Mouse (Mus musculus) embryonic facial prominence, embryonic 14.5 days (tissue): ENCODE measurements around the gene Rnf180. TPM values are rescaled to one million over a fixed set of nuclear protein-coding genes. Genes with fewer than 3 reads are reported as not detected.

ENCODE experiments used
- ATAC-seq: fragments of 200-750 bp; cut with Nextera tagmentation; 2 replicates; pipeline ENCODE4 v1.8.0; 2017; ENCODE audit warnings: low read depth, moderate number of reproducible peaks, moderate TSS enrichment
- DNase-seq: peaks from one replicate; pipeline ENCODE4 v3.0.0-alpha.2; 2015; ENCODE audit warnings: low spot score
- H3K27ac ChIP-seq: fragments of 300-500 bp; sonication (generic); replicated peaks from 2 replicates; pipeline ENCODE4 v1.5.1; 2014; ENCODE audit warnings: low read depth, mild to moderate bottlenecking, low read length, moderate library complexity
- H3K27me3 ChIP-seq: fragments of 300-500 bp; sonication (generic); replicated peaks from 2 replicates; pipeline ENCODE4 v1.6.1; 2014; ENCODE audit warnings: low read length; ENCODE audit not compliant: control insufficient read depth, insufficient read depth
- H3K36me3 ChIP-seq: fragments of 300-500 bp; sonication (generic); 2 replicates; pipeline ENCODE4 v1.6.1; 2014; ENCODE audit warnings: low read length, mixed read lengths; ENCODE audit not compliant: control insufficient read depth, insufficient read depth
- H3K4me1 ChIP-seq: fragments of 300-500 bp; sonication (generic); 2 replicates; pipeline ENCODE4 v1.6.1; 2014; ENCODE audit warnings: antibody characterized with exemption, low read length; ENCODE audit not compliant: control insufficient read depth, insufficient read depth
- H3K4me2 ChIP-seq: fragments of 300-500 bp; sonication (generic); 2 replicates; pipeline ENCODE4 v1.6.1; 2014; ENCODE audit warnings: low read depth, mild to moderate bottlenecking, low read length, moderate library complexity, mixed read lengths
- H3K4me3 ChIP-seq: fragments of 300-500 bp; sonication (generic); 2 replicates; pipeline ENCODE4 v1.5.1; 2014; ENCODE audit warnings: low read depth, mild to moderate bottlenecking, low read length
- H3K9ac ChIP-seq: fragments of 300-500 bp; sonication (generic); 2 replicates; pipeline ENCODE4 v1.6.1; 2014; ENCODE audit warnings: low read depth, mild to moderate bottlenecking, low read length, moderate library complexity, mixed read lengths
- H3K9me3 ChIP-seq: fragments of 300-500 bp; sonication (generic); 2 replicates; pipeline ENCODE4 v1.6.1; 2016; ENCODE audit warnings: low read length; ENCODE audit not compliant: control insufficient read depth
- WGBS: fragments of 180-500 bp; shearing (Covaris S2); extraction: QIAGEN DNeasy Blood & Tissue Kit; methylation state at CpG from one replicate; pipeline ENCODE4 v1.1.7; 2014; 5-methylcytosine and 5-hydroxymethylcytosine counted together
- polyA plus RNA-seq: library from polyadenylated mRNA; unstranded; fragments of >200 nt; fragmentation: Nextera tagmentation; extraction: Ambion mirVana; gene quantifications from 2 replicates; pipeline ENCODE4 v1.2.1, GENCODE M21; 2014

Rnf180 gene
- polyA plus RNA-seq, 1 experiment from 2014 or later = 6.1 TPM

GRCm38 (mm10) chr13:105227126-105227525 lies 67.5 kb downstream of the Rnf180 start:
- no peak overlapping the region for H3K4me3 ChIP-seq
- no peaks in the 10 kb centered on the region for H3K9me3 ChIP-seq
- DNase-seq (no peak), ATAC-seq (no peak)
- H3K36me3 ChIP-seq = no peaks in the 10 kb centered on the region
- 0 out of 2 replicates have a peak, but pooled peaks cover 5% of the 10 kb centered on the region for H3K4me1 ChIP-seq
- no peaks in the 10 kb centered on the region for H3K27me3 ChIP-seq
- no peak overlapping the region for H3K9ac ChIP-seq
- H3K4me2 ChIP-seq = no peak overlapping the region
- no peak overlapping the region for H3K27ac ChIP-seq
- 63% methylated on average over 4 of the region's 4 CpGs for WGBS

GRCm38 (mm10) chr13:105224048-105224447 lies 70.6 kb downstream of the Rnf180 start:
- H3K9ac ChIP-seq = no peak overlapping the region
- no peaks in the 10 kb centered on the region for H3K27me3 ChIP-seq
- ATAC-seq = no peak
- WGBS = 30% methylated on average over 10 of the region's 10 CpGs
- 0 out of 2 replicates have a peak, but pooled peaks cover 5% of the 10 kb centered on the region for H3K4me1 ChIP-seq
- DNase-seq = no peak
- H3K9me3 ChIP-seq = no peaks in the 10 kb centered on the region
- H3K36me3 ChIP-seq = no peaks in the 10 kb centered on the region
- H3K4me2 ChIP-seq = peak overlapping the region; percentile 27; the same call in 1 of the 2 replicates
- H3K27ac ChIP-seq = no peak overlapping the region
- no peak overlapping the region for H3K4me3 ChIP-seq

GRCm38 (mm10) chr13:105223147-105223546 lies 71.5 kb downstream of the Rnf180 start:
- H3K27ac ChIP-seq = no peak overlapping the region
- no peaks in the 10 kb centered on the region for H3K27me3 ChIP-seq
- DNase-seq (peak; percentile 33), ATAC-seq (no peak)
- WGBS = 63% methylated on average over 3 of the region's 3 CpGs
- no peaks in the 10 kb centered on the region for H3K36me3 ChIP-seq
- H3K4me1 ChIP-seq = 0 out of 2 replicates have a peak, but pooled peaks cover 5% of the 10 kb centered on the region
- no peaks in the 10 kb centered on the region for H3K9me3 ChIP-seq
- no peak overlapping the region for H3K4me3 ChIP-seq
- no peak overlapping the region for H3K9ac ChIP-seq
- H3K4me2 ChIP-seq = no peak overlapping the region

- DNase-seq (no peak), ATAC-seq (no peak)
- 78% methylated on average over 5 of the region's 5 CpGs for WGBS
- Histone ChIP-seq H3K27me3 (no peaks in the 10 kb centered on the region), H3K27ac (no peak overlapping the region), H3K4me3 (no peak overlapping the region), H3K4me2 (no peak overlapping the region), H3K9me3 (no peaks in the 10 kb centered on the region), H3K36me3 (no peaks in the 10 kb centered on the region), H3K4me1 (0 out of 2 replicates have a peak, but pooled peaks cover 5% of the 10 kb centered on the region), H3K9ac (no peak overlapping the region)
These were observed 72.4 kb downstream of the Rnf180 start for GRCm38 (mm10) chr13:105222016-105222725.

GRCm38 (mm10) chr13:105210746-105211145 lies 83.9 kb downstream of the Rnf180 start:
- no peak for DNase-seq
- Histone ChIP-seq H3K27me3 (no peaks in the 10 kb centered on the region), H3K4me1 (no peaks in the 10 kb centered on the region), H3K4me2 (no peak overlapping the region), H3K4me3 (no peak overlapping the region), H3K36me3 (no peaks in the 10 kb centered on the region), H3K9ac (no peak overlapping the region), H3K9me3 (no peaks in the 10 kb centered on the region), H3K27ac (no peak overlapping the region)
- no peak for ATAC-seq
- 76% methylated on average over 3 of the region's 3 CpGs for WGBS

- H3K4me1 ChIP-seq = no peaks in the 10 kb centered on the region
- no peaks in the 10 kb centered on the region for H3K36me3 ChIP-seq
- H3K27me3 ChIP-seq = no peaks in the 10 kb centered on the region
- no peak overlapping the region for H3K9ac ChIP-seq
- H3K27ac ChIP-seq = no peak overlapping the region
- ATAC-seq = no peak
- no peak for DNase-seq
- WGBS = 89% methylated on average over 3 of the region's 3 CpGs
- no peak overlapping the region for H3K4me2 ChIP-seq
- H3K4me3 ChIP-seq = no peak overlapping the region
- H3K9me3 ChIP-seq = no peaks in the 10 kb centered on the region
These were observed 90.8 kb downstream of the Rnf180 start for GRCm38 (mm10) chr13:105203851-105204250.

- Histone ChIP-seq H3K4me2 (no peak overlapping the region), H3K4me3 (no peak overlapping the region), H3K4me1 (no peaks in the 10 kb centered on the region), H3K27me3 (no peaks in the 10 kb centered on the region), H3K27ac (no peak overlapping the region), H3K36me3 (no peaks in the 10 kb centered on the region), H3K9ac (no peak overlapping the region), H3K9me3 (no peaks in the 10 kb centered on the region)
- no peak for DNase-seq
- no peak for ATAC-seq
- WGBS = 68% methylated on average over 3 of the region's 3 CpGs
These were observed 96.0 kb downstream of the Rnf180 start for GRCm38 (mm10) chr13:105198658-105199057.

GRCm38 (mm10) chr13:105198028-105198427 lies 96.6 kb downstream of the Rnf180 start:
- H3K4me2 ChIP-seq = no peak overlapping the region
- ATAC-seq (no peak), DNase-seq (no peak)
- no peak overlapping the region for H3K9ac ChIP-seq
- H3K4me1 ChIP-seq = no peaks in the 10 kb centered on the region
- H3K27me3 ChIP-seq = no peaks in the 10 kb centered on the region
- H3K4me3 ChIP-seq = no peak overlapping the region
- H3K9me3 ChIP-seq = no peaks in the 10 kb centered on the region
- H3K27ac ChIP-seq = no peak overlapping the region
- H3K36me3 ChIP-seq = no peaks in the 10 kb centered on the region
- WGBS = 58% methylated on average over 3 of the region's 3 CpGs

GRCm38 (mm10) chr13:105193583-105193982 lies 101.0 kb downstream of the Rnf180 start:
- Histone ChIP-seq H3K9ac (no peak overlapping the region), H3K4me2 (no peak overlapping the region), H3K4me1 (no peaks in the 10 kb centered on the region), H3K4me3 (no peak overlapping the region), H3K27me3 (no peaks in the 10 kb centered on the region), H3K27ac (no peak overlapping the region), H3K36me3 (no peaks in the 10 kb centered on the region), H3K9me3 (no peaks in the 10 kb centered on the region)
- DNase-seq (no peak), ATAC-seq (no peak)
- WGBS = 54% methylated on average over 7 of the region's 7 CpGs
